Mouse (Mus musculus): ENCODE results near the gene Csta1.
A peak's percentile ranks its signal among the peaks of the same experiment; 100 is the strongest.
"Not testable (repeated sequence)": the region's sequence is repeated elsewhere in the genome, so short reads cannot be mapped to it uniquely, and the experiment has no call there.

Gene Csta1

DNA sequence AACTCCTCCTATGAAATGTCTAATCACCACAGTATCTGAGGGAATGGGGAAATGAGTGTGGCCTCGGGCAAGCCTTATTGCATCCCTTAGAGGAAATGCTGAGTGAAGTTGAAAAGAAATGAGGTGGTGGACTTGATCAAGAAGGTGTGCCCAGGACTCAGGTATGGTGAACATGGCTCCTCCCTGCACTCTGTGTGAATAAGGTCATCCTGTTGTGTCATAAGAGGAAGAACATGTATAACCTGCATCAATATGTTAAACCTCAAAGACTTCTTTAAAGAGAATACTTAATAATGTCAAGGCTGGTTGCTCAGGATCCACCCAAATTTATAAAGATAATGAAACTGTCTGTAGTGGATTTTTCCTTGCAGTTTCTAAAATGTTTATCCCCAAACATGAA is at the start of gene Csta1:
Gene Csta1, minus strand, starts transcription at position 101 of the 400 bp plus-strand sequence.
- no peak for DNase-seq (ENCODE audit: low read depth, low spot score)

DNA sequence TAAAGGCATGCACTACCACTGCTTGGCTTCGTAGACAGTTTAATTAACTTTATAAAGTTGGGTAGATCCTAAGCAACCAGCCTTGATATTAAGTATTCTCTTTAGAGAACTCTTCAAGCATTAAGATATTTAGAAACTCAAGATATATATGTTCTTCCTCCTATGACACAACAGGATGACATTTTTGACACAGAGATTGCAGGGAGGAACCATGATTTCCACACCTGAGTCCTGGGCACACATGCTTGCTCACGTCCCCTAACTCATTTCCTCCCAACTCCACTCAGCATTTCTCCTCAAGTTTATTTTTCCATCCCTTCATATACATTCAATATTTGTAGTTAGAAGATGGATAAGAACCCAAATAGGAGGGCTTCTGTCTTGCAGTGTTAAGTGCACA is 48.9 kb upstream of the Csta1 start:
- DNase-seq (ENCODE audit: low read depth, low spot score) = no peak

GRCm38 (mm10) chr16:36176108-36176507 is 45.1 kb upstream of the Csta1 start:
- DNase-seq (ENCODE audit: low read depth, low spot score) = no peak

- DNase-seq (ENCODE audit: low read depth, low spot score) = not testable (repeated sequence)
Observed at GRCm38 (mm10) chr16:36167841-36168240, 36.8 kb upstream of the Csta1 start.

DNA sequence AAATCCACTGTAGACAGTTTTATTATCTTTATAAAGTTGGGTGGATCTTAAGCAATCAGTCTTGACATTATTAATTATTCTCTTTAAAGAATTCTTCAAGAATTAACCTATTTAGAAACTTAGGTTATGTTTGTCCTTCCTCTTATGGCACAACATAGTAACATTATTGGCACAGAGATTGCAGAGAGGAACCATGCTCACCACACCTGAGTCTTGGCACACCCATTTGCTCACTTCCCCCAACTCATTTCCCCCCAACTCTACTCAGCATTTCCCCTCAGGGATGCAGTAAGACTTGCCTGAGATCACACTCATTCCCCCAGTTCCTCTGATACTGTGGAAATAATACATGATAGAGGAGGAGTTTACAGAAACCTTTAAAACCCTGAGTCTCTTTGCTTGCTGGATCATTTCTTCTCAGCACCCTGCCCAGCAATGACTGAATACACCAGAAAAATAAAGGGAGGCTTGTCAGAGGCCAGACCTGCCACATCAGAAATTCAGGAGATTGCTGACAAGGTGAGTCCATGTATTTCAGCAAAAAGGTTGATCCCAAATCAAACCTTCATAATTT is 25.4 kb upstream of the Csta1 start, which contains the start of gene Stfa2l1:
Gene Stfa2l1, plus strand, starts transcription at position 410 of the 574 bp plus-strand sequence.
- DNase-seq (ENCODE audit: low read depth, low spot score) = no peak

DNA sequence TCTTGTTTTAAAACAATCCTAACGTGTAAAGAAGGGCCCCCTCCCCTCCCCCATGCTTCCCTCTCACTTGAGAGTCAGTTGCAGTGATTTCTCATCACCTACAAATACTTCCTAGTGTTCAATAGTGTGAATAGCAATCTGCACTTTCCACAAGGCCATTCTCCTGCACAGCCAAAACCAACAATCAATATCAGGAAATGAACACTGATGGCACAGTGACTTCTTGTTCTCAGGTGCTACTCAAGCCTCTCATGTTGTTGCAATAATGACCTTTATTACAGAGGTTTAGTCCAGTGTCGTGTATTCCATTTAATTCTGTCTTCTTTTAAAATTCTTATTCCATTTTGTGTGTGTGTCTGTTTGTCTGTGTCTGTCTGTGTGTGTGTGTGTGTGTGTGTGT is 7.2 kb upstream of the Csta1 start:
- DNase-seq (ENCODE audit: low read depth, low spot score) = no peak

GRCm38 (mm10) chr16:36128092-36128491 is 2.9 kb downstream of the Csta1 start:
- no peak for DNase-seq (ENCODE audit: low read depth, low spot score)

GRCm38 (mm10) chr16:36115751-36116150 is 15.3 kb downstream of the Csta1 start:
- not testable (repeated sequence) for DNase-seq (ENCODE audit: low read depth, low spot score)

- DNase-seq (ENCODE audit: low read depth, low spot score) = peak; percentile 16
Observed at GRCm38 (mm10) chr16:36111486-36111885, 19.6 kb downstream of the Csta1 start.

- DNase-seq (ENCODE audit: low read depth, low spot score) = no peak
Observed at GRCm38 (mm10) chr16:36102211-36102610, 28.8 kb downstream of the Csta1 start.

GRCm38 (mm10) chr16:36101526-36101925 is 29.5 kb downstream of the Csta1 start:
- no peak for DNase-seq (ENCODE audit: low read depth, low spot score)

DNA sequence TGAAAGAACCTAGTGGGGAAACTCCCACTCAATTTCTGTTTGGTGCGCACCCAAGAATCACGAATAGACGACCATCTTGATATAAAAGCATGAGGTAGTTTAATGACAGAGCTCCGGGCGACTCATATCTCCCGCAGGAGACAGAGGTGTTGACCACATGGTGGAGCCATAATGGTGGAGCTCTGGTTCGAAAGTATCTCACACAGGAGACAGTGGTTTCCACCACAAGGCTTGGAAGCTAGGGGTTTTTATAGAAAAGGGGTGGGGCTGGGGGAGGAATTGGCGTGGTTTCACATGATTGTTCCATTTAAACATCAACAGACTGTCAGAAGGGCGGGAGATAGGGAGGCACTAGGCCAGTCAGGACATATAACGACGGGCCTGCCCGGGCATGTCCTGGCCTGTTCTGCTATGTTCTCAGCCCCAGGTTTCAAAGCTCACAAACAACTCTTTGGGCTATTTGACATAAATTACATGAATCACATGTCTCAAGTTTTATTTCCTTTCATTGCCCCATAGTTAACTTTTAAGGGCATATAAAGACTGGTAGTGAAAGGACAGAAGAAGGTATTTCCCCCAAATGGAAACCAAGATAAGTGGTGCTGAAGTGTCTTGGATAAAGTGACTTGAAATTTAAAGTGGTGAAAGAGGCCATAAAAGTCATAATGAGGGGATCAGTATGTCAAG is 33.1 kb downstream of the Csta1 start:
- DNase-seq (ENCODE audit: low read depth, low spot score) = not testable (repeated sequence)

- no peak for DNase-seq (ENCODE audit: low read depth, low spot score)
Observed at GRCm38 (mm10) chr16:36094079-36094478, 37.0 kb downstream of the Csta1 start.

GRCm38 (mm10) chr16:36090785-36091509 is 40.1 kb downstream of the Csta1 start:
- no peak for DNase-seq (ENCODE audit: low read depth, low spot score)

DNA sequence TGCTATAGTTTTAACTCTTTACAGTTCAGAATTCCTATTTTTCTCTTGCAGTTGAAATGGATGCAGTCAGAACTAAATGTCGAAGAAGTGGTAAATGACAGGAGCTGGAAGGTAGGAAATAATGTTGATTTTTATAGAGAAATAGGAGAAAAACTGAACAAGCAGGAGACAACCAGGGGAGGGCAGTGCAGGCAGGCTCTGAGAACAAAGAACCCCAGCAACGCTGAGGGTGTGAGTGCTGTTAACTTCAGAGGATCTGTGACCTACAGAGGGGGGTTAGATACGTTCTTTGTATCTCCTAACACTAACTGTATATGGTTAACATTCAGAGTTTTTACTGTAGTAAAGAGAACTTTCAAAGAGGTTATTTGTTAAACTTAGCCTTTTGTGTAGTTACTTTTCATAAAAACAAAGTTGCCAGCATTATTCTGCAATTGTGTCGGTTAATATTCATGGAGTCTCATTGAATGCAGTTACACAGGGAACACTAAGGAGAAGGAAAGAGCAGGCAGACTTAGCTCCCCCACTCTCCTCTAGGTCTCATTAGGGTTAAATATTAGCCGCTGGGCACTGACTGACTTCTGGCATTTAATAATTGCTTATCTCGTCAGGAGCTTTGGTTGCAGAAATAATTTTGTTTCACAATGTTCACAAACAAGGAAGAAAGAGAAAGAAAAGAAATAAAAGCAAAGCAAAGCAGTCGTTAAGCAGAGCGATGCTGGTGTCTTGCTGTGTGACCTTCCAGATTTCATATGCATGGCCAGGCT is 41.0 kb downstream of the Csta1 start:
- peak; percentile 19 for DNase-seq (ENCODE audit: low read depth, low spot score)

- DNase-seq (ENCODE audit: low read depth, low spot score) = no peak
Observed at GRCm38 (mm10) chr16:36089065-36089464, 42.0 kb downstream of the Csta1 start.

DNA sequence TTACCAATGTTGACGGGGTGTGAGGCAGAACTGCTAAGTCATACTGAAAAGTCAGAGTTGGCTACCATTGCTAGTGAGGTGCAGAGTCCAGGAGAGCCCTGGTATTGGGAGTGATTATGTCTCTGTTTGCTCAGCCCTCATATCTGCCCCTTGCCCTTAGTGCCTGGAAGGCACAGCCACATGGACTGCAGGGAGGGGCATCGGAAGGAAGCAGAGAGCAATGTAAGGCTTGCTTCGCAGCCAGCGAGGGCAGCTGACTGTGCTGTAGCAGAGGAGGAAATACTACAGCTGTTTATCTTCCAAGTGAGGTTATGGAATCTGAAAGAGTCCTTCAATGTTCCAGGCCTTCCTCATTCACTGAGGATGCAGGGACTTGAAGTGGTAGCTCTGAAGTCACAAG is 43.2 kb downstream of the Csta1 start:
- DNase-seq (ENCODE audit: low read depth, low spot score) = no peak

DNA sequence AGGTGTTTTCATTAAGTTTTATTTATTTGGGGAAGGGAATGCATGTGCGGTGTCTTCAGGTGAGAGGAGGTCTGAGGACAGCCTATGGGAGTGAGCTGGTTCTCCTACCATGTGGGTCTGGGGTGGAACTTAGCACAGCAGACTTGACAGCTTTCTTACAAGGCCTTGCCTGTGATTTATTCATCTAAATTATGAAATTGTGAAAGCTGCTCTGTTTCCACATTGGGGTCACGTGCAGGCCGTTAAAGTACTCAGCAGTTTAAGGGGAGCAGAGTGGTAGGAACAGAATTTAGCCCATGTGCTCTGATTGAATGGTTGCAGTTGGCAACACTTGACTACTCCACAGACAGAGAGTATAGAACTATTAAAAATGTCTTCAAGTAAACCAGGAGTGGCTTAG is 51.1 kb downstream of the Csta1 start:
- DNase-seq (ENCODE audit: low read depth, low spot score) = no peak

DNA sequence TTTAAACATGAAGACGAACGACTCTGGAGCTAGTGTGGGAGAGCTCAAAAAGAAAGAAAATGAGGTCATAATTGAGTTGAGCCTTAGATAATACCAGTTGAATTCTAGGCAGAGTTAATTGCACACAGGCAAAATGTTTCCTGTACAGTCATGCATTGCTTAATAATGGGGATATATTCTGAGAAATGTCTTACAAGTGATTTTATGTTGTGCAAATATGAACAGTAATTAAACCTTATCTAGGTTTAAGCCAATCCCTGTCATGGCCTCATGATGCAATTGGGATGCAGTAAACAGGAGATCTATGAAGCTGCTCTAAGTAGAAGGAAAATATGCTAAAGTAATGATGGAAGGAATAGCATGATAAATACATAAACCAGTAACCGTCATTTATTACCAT is 56.3 kb downstream of the Csta1 start:
- no peak for DNase-seq (ENCODE audit: low read depth, low spot score)

DNA sequence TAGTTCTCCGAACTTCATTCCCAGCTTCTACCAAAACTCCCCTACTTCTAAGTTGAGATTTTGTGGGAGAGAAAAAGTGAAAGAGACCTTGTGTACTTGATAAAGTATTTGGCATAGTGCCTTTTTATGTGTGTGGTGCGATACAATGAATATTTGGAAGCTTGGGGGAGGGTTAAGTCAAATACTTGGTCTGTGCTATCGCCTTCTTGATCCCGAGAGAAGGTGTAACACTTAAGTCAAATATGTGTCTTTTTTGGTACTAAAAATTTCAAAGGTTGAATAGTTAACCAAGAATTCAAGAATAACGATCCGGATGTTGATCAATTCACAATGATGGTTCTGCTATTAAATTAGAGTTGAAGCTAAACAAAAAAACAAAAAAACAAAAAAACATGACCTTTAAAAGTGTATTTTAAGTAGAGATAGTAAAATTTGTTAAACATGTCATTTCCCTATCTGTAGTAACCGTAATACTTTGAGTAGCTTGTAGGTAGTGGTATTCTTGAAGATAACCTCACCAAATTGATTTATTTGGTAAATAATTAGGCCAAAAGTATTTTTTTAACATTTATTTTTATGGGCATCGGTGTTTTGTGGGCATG is 58.5 kb downstream of the Csta1 start:
- no peak for DNase-seq (ENCODE audit: low read depth, low spot score)
